Mouse (Mus musculus): ENCODE results near the gene Gpc4.

Gene Gpc4

GRCm38 (mm10) chrX:52050941-52051340 lies 114.1 kb downstream of the Gpc4 start:
- ATAC-seq (ENCODE audit: insufficient number of reproducible peaks, low FRiP score, low TSS enrichment): no peak

- ATAC-seq (ENCODE audit: insufficient number of reproducible peaks, low FRiP score, low TSS enrichment): no peak
Observed at GRCm38 (mm10) chrX:52039875-52040274, 125.2 kb downstream of the Gpc4 start.

GRCm38 (mm10) chrX:52030146-52030545 lies 134.9 kb downstream of the Gpc4 start:
- ATAC-seq (ENCODE audit: insufficient number of reproducible peaks, low FRiP score, low TSS enrichment): no peak

- no peak for ATAC-seq (ENCODE audit: insufficient number of reproducible peaks, low FRiP score, low TSS enrichment)
Observed at GRCm38 (mm10) chrX:52017660-52018059, 147.4 kb downstream of the Gpc4 start.

Measured in cerebellum, adult (tissue).